Mouse (Mus musculus): ENCODE results near the gene Bicra. TPM values are rescaled to one million over a fixed set of nuclear protein-coding genes. Genes with fewer than 3 reads are reported as not detected.
A peak's percentile ranks its signal among the peaks of the same experiment; 100 is the strongest.

Bicra gene
- total RNA-seq, 2 experiments from 2014 or later = 7.1 to 8.3 TPM

DNA sequence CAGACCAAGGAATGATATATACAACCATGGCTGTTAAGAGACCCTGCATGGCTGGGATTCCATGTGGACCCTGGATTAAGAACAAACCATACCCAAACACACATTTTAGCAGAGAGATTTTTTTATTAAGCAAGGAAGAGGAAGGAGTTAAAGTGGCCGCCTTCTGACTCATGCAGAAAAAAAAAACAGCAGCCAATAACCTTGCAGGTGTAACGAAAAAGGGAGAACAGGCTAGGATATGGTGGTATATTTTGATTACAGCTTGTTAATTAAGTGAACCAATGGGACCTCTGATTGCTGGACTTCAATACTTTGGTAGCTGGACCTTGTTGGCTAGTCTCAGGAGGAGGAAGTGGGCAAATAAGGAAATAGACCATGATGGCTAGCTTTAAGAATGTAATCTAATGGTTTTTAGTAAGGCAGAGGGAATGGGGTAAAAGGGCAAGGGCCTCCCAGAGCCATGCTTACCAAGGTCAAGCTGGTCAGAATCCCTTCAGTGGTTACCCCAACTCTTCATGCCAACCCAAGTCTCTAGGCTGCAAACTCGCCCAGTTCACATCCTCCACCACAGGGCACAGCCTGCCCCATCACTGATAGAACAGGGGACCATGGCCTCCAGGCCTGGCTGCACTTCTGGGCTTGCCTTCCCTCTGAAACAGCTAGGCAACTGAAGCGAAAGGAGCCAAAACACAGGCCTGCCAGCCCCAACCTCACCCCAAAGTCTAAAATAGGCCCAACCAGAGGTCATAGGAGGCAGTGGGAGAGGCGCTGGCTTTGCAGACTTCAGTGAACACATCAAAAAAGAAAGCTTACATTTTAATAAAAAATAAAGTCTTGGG is 28.2 kb downstream of the Bicra start:
- intact Hi-C loops (cut with DNase I) = loop anchor here (2.0 to 5.0 kb wide), 2 partner anchors 25 to 37 kb away; no protein-coding TSS in a partner anchor
- no peak for DNase-seq (ENCODE audit: low spot score)

DNA sequence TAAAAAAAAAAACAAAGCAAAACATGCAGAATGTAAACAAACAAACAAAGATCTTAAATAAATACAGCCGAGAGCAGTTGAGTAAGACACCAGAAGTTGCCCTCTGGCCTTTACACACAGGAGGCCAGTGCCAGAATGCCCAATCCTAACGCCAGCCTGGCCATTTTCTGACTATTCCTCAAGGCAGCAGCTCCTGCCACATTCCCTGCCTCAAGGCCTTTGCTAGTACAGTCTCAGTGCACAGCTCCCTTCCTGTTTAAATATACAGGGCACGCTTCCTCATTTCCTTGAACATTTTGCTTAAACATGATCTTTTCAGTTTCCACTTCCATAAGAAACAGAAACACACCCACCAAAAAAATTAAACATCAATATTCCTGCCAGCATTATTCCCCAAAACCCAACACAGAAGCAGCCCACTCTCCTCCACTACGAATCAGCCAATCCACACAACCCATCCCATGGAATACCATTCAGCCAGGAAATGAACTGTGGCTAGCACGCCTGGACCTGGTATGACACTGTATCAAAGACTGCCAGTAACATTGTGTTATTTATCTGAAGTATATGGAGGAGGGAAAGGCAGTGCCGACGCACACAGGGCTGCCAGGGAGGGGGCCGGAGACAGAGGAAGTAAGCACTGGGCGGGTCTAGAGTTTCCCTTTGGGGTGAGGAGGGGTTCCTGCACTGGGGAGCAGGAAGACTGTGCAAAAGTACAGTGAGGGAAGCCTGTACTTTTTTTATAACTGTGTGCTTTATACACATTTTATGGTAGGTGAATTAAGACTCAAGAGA is 29.5 kb downstream of the Bicra start:
- peak; percentile 20 for DNase-seq (ENCODE audit: low spot score)
- intact Hi-C loops (cut with DNase I) = loop anchor here (5.0 kb wide), 1 partner anchor 36 kb away; no protein-coding TSS in a partner anchor

DNA sequence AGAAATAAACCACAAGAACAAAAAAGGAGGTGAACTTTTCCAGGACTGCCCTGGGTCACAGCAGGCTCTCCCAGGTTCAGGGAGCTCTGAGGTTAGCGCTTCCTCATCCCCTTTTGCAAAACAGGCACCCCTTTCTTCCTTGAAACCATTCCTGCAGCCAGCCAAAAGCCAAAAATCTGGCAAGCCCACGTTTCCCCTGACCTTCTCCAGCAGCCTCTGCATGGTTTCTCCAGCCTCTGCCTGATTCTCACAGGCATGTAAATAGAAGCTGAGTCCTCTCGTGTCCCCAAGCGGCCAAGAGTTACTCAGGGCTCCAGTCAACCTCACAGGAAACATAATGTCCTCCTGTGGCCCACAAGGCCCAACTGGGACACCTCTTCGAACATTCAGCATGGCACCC is 32.3 kb downstream of the Bicra start:
- intact Hi-C loops (cut with DNase I) = loop anchor here (5.0 kb wide), 1 partner anchor 33 kb away; no protein-coding TSS in a partner anchor
- no peak for DNase-seq (ENCODE audit: low spot score)

- no peak for DNase-seq (ENCODE audit: low spot score)
- intact Hi-C loops (cut with DNase I) = loop anchor here (5.0 kb wide), 1 partner anchor 32 kb away; no protein-coding TSS in a partner anchor
Measured at GRCm38 (mm10) chr7:16014521-16015175, 33.1 kb downstream of the Bicra start.

GRCm38 (mm10) chr7:16013722-16014275 is 33.9 kb downstream of the Bicra start:
- DNase-seq (ENCODE audit: low spot score) = no peak
- intact Hi-C loops (cut with DNase I) = no loop called here

- DNase-seq (ENCODE audit: low spot score) = no peak
- intact Hi-C loops (cut with DNase I) = no loop called here
Measured at GRCm38 (mm10) chr7:16012576-16013263, 35.0 kb downstream of the Bicra start.

- intact Hi-C loops (cut with DNase I) = no loop called here
Measured at GRCm38 (mm10) chr7:16011418-16012085, 36.2 kb downstream of the Bicra start.

DNA sequence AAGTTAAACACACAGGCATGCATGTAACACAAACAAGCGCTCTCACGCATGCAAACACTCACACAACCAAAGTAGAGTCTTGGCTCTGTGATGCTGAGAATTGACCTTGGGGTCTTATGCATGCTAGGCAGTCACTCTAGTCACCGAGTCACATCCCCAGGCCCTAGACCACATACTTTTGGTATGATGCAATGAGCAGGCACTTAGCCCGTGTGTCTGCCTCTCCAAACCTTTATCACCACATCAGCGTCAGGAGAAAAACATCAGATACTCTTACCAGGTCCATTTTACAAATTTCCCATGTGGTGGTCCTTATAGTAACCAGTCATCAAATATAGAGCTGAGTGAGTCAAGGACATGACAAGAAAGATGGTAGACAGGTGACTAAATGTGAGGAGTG is 37.1 kb downstream of the Bicra start:
- no peak for DNase-seq (ENCODE audit: low spot score)
- intact Hi-C loops (cut with DNase I) = no loop called here

More at GRCm38 (mm10) chr7:16011418-16012085, 36.2 kb downstream of the Bicra start:
- DNase-seq (ENCODE audit: low spot score) = no peak

- intact Hi-C loops (cut with DNase I) = no loop called here
- no peak for DNase-seq (ENCODE audit: low spot score)
Measured at GRCm38 (mm10) chr7:16009636-16010035, 38.1 kb downstream of the Bicra start.

DNA sequence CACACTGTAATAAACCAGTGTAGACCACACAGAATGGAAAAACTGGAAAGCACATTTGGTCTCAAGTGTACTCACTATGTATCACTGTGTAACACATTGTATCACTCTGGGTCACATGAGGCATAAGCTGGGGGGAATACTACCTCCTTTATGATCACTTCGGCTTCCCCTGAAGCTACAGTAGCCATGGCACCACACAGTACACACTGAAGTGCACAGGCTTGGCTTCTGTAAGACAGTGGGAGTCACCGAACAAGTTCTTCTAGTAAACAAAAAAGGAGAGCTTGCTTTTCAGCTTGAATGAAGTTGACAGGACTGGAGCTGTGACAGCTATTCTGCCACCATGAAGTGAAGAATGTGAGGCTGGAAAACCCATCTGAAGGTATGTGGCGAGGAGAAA is 42.7 kb downstream of the Bicra start:
- intact Hi-C loops (cut with DNase I) = no loop called here
- DNase-seq (ENCODE audit: low spot score) = no peak

DNA sequence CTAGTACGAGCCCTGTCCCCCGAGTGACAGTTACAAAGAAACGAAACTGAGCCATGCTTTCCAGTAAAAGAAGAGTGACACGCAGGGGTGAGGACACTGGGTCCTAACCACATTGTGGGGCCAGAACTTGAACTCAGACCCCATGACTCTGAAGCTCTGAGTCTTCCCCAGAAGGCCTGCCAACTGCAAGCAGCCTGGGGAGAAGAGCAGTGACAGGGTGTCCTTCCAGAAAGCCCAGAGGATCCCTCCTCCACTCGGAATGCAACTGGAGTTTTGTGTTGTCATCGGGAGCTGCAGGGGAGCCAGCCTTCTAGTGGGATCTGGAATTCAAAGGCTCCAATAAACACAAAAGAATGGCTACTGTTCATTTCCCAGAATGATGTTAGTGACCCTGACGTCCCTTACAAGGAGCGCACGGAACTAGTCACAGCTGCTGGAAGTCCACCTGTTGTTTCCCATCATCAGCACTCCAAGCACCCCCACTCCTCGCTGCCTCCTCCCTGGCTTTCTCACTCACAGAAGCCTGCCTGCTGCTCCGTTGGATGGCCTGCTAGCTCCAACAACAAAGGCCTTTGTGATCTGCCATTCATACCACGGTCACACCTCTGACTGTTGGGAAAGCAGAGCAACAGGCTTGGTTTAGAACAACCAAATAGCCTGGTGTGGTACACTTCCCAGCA is 43.4 kb downstream of the Bicra start:
- intact Hi-C loops (cut with DNase I) = no loop called here
- DNase-seq (ENCODE audit: low spot score) = no peak

GRCm38 (mm10) chr7:16003032-16003431 is 44.7 kb downstream of the Bicra start:
- no peak for DNase-seq (ENCODE audit: low spot score)
- intact Hi-C loops (cut with DNase I) = no loop called here

- intact Hi-C loops (cut with DNase I) = no loop called here
- peak; percentile 78 for DNase-seq (ENCODE audit: low spot score)
Measured at GRCm38 (mm10) chr7:16002171-16002570, 45.5 kb downstream of the Bicra start.

- no peak for DNase-seq (ENCODE audit: low spot score)
- intact Hi-C loops (cut with DNase I) = no loop called here
Measured at GRCm38 (mm10) chr7:16001691-16002090, 46.0 kb downstream of the Bicra start.

- intact Hi-C loops (cut with DNase I) = no loop called here
Measured at GRCm38 (mm10) chr7:15993789-15994188, 53.9 kb downstream of the Bicra start.

DNA sequence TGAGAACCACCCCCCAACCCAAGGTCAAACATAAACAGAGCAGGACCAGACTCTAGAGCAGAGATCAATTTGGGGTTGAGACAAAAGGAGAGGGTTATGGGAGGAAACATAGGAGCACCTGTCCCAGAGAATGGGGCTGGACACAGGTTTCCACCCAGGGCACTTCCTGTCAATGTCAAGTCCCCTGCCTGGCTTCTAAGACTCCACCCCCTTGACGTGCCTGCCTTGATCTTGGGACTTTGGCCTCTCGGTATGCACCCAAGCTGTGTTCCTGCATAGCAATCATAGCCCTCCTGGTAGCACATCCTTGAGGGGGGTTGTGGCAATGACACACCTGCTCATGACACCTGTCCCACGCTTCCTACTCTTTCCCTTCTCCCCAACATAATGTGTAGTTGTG is 54.6 kb downstream of the Bicra start:
- no peak for DNase-seq (ENCODE audit: low spot score)
- intact Hi-C loops (cut with DNase I) = no loop called here

More at GRCm38 (mm10) chr7:15993789-15994188, 53.9 kb downstream of the Bicra start:
- no peak for DNase-seq (ENCODE audit: low spot score)

DNA sequence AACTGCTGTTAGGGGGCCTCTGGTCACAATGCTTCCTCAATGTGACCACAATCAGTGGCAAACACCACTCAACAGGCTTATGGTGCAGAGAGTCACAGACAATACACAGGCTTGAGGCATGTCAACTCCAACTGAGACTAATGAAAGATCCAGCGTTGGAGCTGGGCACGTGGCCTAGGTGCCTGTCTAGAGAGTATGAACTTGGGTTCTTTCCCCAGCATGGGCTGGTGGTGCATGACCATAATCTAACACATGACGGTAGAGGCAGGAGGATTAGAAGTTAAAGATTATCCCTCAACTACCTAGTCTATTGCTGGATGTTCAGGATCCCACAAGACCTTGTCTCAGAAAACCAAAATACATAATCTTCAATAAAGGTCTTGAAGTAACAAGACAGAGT is 56.0 kb downstream of the Bicra start:
- intact Hi-C loops (cut with DNase I) = no loop called here
- DNase-seq (ENCODE audit: low spot score) = no peak

DNA sequence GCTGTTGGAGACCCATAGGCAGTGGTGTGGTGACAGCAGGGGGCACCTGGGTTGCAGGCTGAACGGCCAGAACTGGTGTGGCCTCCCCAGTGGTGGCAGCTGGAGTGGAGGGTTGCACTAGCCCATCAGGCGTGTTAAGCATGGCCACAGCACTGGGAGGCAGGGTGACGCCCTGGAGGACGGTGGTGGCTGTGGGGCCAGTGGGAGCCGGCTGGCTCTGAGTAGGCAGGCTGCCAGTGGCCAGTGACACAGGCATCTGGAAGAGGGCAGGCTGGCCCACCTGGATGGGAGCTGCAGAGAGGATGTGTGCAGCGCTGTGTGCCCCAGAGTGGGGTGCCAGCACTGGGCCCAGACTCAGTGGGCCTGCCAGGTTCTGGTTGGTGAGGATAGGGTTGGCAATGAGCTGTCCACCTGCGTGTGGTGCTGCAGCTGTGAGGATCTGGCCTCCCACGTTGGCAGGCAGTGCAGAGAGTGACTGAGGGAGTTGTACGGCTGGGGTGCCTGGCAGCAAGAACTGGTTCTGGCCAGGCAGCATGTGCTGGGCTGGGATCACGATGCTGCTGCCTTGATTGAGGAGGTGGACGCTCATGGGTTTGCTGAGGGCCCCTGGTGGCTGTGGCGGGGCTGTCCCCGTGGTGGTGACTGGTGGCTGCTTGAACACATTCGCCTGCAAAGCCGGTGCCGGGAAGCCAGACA is 59.9 kb downstream of the Bicra start:
- DNase-seq (ENCODE audit: low spot score) = no peak
- intact Hi-C loops (cut with DNase I) = no loop called here

Measured in heart, postnatal 25 days (tissue).